17 mouse cellular contexts compared by ENCODE assay signal in the genomic region with DNA sequence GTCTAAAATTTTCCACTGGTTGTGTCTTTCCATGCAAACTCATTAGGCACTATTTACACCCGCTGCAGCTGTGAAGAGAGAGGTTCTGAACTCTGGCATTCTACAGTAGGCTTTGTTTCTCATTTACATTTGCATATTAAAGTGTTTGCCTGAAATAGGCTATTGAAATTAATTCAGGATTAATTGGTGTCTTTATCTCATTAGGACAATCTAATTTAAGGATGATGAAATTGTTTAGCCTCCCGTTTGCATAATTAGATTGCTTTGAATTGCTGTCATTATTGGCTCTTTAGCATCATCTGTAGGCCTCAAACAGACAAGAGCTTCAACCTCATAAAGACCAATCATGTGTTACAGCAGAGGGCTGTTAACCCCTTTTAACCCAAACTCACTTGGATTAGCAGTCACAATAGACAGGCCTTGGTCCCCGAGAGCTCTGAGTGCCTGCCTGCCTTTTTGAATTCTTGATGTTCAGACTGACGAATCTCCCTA.
A peak's percentile ranks its signal among the peaks of the same experiment; 100 is the strongest.
DNase-seq lines count a peak whose midpoint lies in the region; ATAC-seq and TF ChIP-seq lines count a peak whose summit lies in the region.
"Had no signal": no experiment of that assay in that cellular context is flagged by ENCODE, and none has a peak within 500 bp of the region (broad histone marks: within the 10 kb centered on the region; RNA-seq: fewer than 3 reads in every experiment).

No protein-coding gene starts in this region.

- no peak overlapping the region for H3K27ac ChIP-seq in forebrain, postnatal 0 days (ENCODE audit: low read depth, low read length)
- no peak overlapping the region; the same call in 1 of the 2 replicates for H3K27ac ChIP-seq in neural tube, embryonic 13.5 days (replicated peaks)
- H3K27ac ChIP-seq: embryonic facial prominence, embryonic 12.5 days; limb, embryonic 15.5 days had no signal

- no peak overlapping the region for H3K4me2 ChIP-seq in forebrain, postnatal 0 days (ENCODE audit: low read depth)
- no peak overlapping the region for H3K4me2 ChIP-seq in neural tube, embryonic 13.5 days
- H3K4me2 ChIP-seq: embryonic facial prominence, embryonic 12.5 days; limb, embryonic 15.5 days; lung, embryonic 14.5 days had no signal

- no peaks in the 10 kb centered on the region for H3K9me3 ChIP-seq in forebrain, postnatal 0 days (ENCODE audit: low read length)
- H3K9me3 ChIP-seq in neural tube, embryonic 13.5 days: no peaks in the 10 kb centered on the region
- H3K9me3 ChIP-seq: embryonic facial prominence, embryonic 12.5 days; limb, embryonic 15.5 days had no signal

- H3K36me3 ChIP-seq in forebrain, postnatal 0 days (ENCODE audit: insufficient read depth): no peaks in the 10 kb centered on the region
- no peaks in the 10 kb centered on the region for H3K36me3 ChIP-seq in neural tube, embryonic 13.5 days
- H3K36me3 ChIP-seq: embryonic facial prominence, embryonic 12.5 days; limb, embryonic 15.5 days had no signal

- ATAC-seq in forebrain, postnatal 0 days: peak; percentile 86
- ATAC-seq in neural tube, embryonic 13.5 days (ENCODE audit: low read depth): peak; percentile 90
- no peak for ATAC-seq in megakaryocyte-erythroid progenitor cell, adult 5-6 weeks (replicated peaks; ENCODE audit: low FRiP score, low TSS enrichment, poor library complexity, severe bottlenecking)
- ATAC-seq: intestine, postnatal 0 days had no signal

- H3K4me1 ChIP-seq in forebrain, postnatal 0 days (ENCODE audit: insufficient read depth): no peaks in the 10 kb centered on the region
- peaks cover 12% of the 10 kb centered on the region for H3K4me1 ChIP-seq in neural tube, embryonic 13.5 days (replicated peaks)
- H3K4me1 ChIP-seq: embryonic facial prominence, embryonic 12.5 days; limb, embryonic 15.5 days had no signal

- no peak overlapping the region for H3K4me3 ChIP-seq in forebrain, postnatal 0 days (ENCODE audit: low read depth, low read length)
- H3K4me3 ChIP-seq in neural tube, embryonic 13.5 days: no peak overlapping the region
- H3K4me3 ChIP-seq: embryonic facial prominence, embryonic 12.5 days; limb, embryonic 15.5 days had no signal

- intact Hi-C loops in gastrocnemius, postnatal 14 days (cut with DNase I; ENCODE audit: low total_unique reads): no loop called here

- no peak overlapping the region for H3K9ac ChIP-seq in forebrain, postnatal 0 days
- H3K9ac ChIP-seq in neural tube, embryonic 13.5 days: no peak overlapping the region
- H3K9ac ChIP-seq: embryonic facial prominence, embryonic 12.5 days; limb, embryonic 15.5 days; lung, embryonic 14.5 days had no signal

- TF ChIP-seq CTCF in brain, embryonic 14.5 days (IDR thresholded peaks at IDR 0.05; ENCODE audit: borderline replicate concordance, extremely low read depth, insufficient read depth, insufficient read length): 0 out of 2 replicates have a peak, but pooled peaks have one; percentile 7
- TF ChIP-seq CTCF in forebrain, postnatal 0 days (IDR thresholded peaks at IDR 0.05; ENCODE audit: low read depth): no peak

- WGBS in forebrain, postnatal 0 days: 14% methylated on average over 4 of the region's 4 CpGs
- WGBS in neural tube, embryonic 13.5 days: 18% methylated on average over 4 of the region's 4 CpGs

- TF ChIP-seq POLR2A in brain, embryonic 14.5 days (IDR thresholded peaks at IDR 0.05; ENCODE audit: borderline replicate concordance, extremely low read depth, insufficient read depth, insufficient read length, poor library complexity, severe bottlenecking): no peak

- DNase-seq in Muller cell, postnatal 12 days (ENCODE audit: inconsistent ontology term): peak; percentile 78
- peak; percentile 96 for DNase-seq in brain, embryonic 14.5 days (ENCODE audit: low read depth)
- peak; percentile 35 for DNase-seq in forebrain, postnatal 0 days
- DNase-seq in lung, postnatal 36 days: no peak
- no peak for DNase-seq in gastrocnemius, postnatal 14 days
- DNase-seq: adrenal gland, postnatal 10 days; cerebellum, postnatal 10 days; heart, postnatal 14 days; kidney, postnatal 25 days; layer of hippocampus, adult 9-11 months; lung, embryonic 14.5 days; thymus, adult 2 months had no signal

- no peaks in the 10 kb centered on the region for H3K27me3 ChIP-seq in forebrain, postnatal 0 days (ENCODE audit: insufficient read depth, low read length)
- H3K27me3 ChIP-seq in neural tube, embryonic 13.5 days: peaks cover 6% of the 10 kb centered on the region; the same call in 1 of the 2 replicates
- H3K27me3 ChIP-seq: embryonic facial prominence, embryonic 12.5 days; limb, embryonic 15.5 days had no signal

Comparison
In these comparisons a context has a peak if more than half of its experiments do, and no peak if none do; other contexts are left out.
1. DNase-seq: peak in Muller cell, postnatal 12 days (single experiment), brain, embryonic 14.5 days (single experiment) and forebrain, postnatal 0 days (single experiment); none in lung, postnatal 36 days (single experiment) and gastrocnemius, postnatal 14 days (single experiment).